Mouse (Mus musculus) erythroblast, embryonic 14.5 days (primary cell): Measurements from ENCODE around the gene Btbd19. TPM values are rescaled to one million over a fixed set of nuclear protein-coding genes. Genes with fewer than 3 reads are reported as not detected.

Experiments
- H3K27me3 ChIP-seq: 2 replicates; pipeline ENCODE4 v1.6.1; 2012; ENCODE audit warnings: inconsistent platforms; ENCODE audit not compliant: control insufficient read depth
- H3K36me3 ChIP-seq: 2 replicates; pipeline ENCODE4 v1.6.1; 2012; ENCODE audit warnings: mild to moderate bottlenecking, inconsistent platforms; ENCODE audit not compliant: control insufficient read depth
- H3K4me1 ChIP-seq: 2 replicates; pipeline ENCODE4 v1.6.1; 2012; ENCODE audit warnings: inconsistent platforms; ENCODE audit not compliant: control insufficient read depth
- H3K4me3 ChIP-seq: replicated peaks from 2 replicates; pipeline ENCODE3; 2012; ENCODE audit warnings: moderate library complexity, mild to moderate bottlenecking, inconsistent platforms
- H3K9me3 ChIP-seq: 2 replicates; pipeline ENCODE4 v1.6.1; 2012; ENCODE audit warnings: low read length, inconsistent platforms, mixed read lengths; ENCODE audit not compliant: control insufficient read depth
- GATA1 ChIP-seq: IDR thresholded peaks from 2 replicates; pipeline ENCODE4 v1.6.1; 2012; ENCODE audit warnings: low read length, inconsistent platforms, mixed read lengths
- TAL1 ChIP-seq: IDR thresholded peaks from 3 replicates; pipeline ENCODE4 v1.6.1; 2012; ENCODE audit warnings: low read length, inconsistent platforms, mixed read lengths
- polyA plus RNA-seq: library from polyadenylated mRNA; stranded (reverse); fragments of >175 nt; gene quantifications from 2 replicates; pipeline ENCODE4 v1.2.3, GENCODE M21; 2012

Btbd19 gene
- 0.12 and 0.28 TPM in 2 replicates for polyA plus RNA-seq

DNA sequence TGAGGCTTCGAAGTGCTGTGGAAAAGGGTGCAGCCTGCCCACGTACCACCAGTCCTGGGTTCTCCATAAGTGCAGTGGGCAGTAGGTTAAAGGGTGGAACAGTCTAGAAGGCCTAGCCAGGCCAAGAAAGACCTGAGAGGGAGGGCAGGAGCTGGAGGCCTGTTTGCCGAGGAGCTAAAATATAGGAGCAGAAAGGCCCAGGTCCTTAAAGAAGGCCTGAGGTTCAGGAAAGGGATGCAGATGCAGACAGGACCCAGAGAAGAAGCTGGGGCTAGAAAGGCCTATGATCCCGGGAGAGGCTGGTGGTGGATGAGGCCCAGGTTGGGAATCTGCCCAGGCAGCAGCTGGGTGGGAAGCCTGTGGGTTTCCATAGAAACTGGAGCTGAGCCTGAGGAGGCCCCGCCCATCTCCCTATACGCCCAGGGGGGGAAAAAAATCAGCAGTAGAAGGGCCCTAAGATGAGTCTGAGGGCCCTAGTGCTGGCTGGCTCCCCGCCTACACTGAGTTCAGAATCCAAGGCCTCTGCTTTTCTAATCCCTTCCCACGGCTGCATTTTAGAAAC lies at the start of gene Btbd19:
Btbd19 (minus strand) TSS at position 378 of the 562 bp plus-strand sequence.
- no peaks in the 10 kb centered on the region for H3K9me3 ChIP-seq
- no peak for TF ChIP-seq GATA1
- TF ChIP-seq TAL1, result no peak
- H3K36me3 ChIP-seq, result peaks cover 12% of the 10 kb centered on the region
- peak within 1 kb of the TSS; percentile 14 for H3K4me3 ChIP-seq
- H3K4me1 ChIP-seq, result peaks cover 45% of the 10 kb centered on the region
- H3K27me3 ChIP-seq, result no peaks in the 10 kb centered on the region

DNA sequence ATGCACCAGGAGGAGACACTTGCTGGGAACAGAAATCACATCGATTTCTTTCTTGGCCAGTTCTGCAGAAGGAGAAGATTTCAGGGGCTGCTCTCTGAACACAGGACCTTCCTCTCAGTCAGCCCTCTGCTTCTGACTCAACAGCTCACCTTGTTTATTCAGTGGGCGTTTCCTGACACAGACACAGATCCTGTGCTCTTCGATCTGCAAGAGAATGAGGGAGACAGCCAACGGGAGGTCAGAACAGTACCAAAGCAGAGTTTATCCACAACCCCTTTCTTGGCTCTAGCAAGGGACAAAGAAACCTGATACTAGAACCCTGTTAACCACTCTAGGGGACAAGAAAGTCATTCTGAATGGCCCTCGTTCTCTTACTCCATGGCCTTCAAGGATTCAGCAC lies 44.4 kb upstream of the Btbd19 start:
- TF ChIP-seq TAL1 (no peak), GATA1 (no peak)
- Histone ChIP-seq H3K27me3 (no peaks in the 10 kb centered on the region), H3K4me1 (no peaks in the 10 kb centered on the region; the same call in 1 of the 2 replicates), H3K36me3 (peaks cover 100% of the 10 kb centered on the region), H3K9me3 (no peaks in the 10 kb centered on the region), H3K4me3 (no peak overlapping the region)

DNA sequence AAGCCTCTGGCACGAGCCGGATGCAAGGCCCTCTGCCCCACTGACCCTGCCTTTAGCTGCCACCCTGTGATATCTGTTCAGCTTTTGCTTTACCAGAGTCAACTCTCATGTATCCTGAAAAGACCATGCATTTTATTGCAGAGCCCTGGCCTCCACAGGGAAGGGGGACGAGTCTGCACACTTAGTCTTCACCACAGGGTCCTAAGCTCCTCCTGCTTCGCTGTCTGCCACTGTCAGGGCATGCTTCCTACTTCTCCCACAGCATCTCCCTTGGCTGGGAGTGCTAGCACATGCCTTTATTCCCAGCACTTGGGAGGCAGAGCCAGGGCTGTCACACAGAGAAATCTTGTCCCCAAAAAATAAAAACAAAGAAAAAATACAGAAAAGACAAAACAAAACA lies 35.7 kb upstream of the Btbd19 start:
- Histone ChIP-seq H3K4me1 (peaks cover 5% of the 10 kb centered on the region), H3K27me3 (no peaks in the 10 kb centered on the region), H3K4me3 (no peak overlapping the region), H3K36me3 (peaks cover 78% of the 10 kb centered on the region), H3K9me3 (no peaks in the 10 kb centered on the region)
- no peak for TF ChIP-seq GATA1
- no peak for TF ChIP-seq TAL1

DNA sequence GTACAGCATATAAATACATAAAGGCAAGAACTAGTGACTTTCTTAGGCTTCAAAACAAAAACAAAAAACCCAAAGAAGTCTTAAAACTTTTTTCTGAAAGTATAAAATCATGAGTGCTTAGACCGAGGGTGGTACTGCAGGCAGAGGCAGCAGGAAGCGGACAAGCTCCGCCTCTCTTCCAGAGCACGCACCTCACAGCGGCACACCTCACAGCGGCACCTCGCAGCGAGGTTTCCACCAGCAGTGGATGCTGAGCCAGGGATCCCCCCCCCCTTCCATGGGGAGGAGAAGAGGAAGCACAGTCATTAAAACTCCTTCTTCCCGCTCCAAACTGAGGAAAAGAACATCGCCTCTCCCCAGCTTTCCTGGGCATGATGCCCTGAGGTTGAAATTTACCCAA lies 34.1 kb upstream of the Btbd19 start:
- Histone ChIP-seq H3K4me3 (no peak overlapping the region), H3K36me3 (peaks cover 72% of the 10 kb centered on the region), H3K9me3 (no peaks in the 10 kb centered on the region), H3K27me3 (no peaks in the 10 kb centered on the region), H3K4me1 (peaks cover 13% of the 10 kb centered on the region)
- TF ChIP-seq TAL1, result no peak
- no peak for TF ChIP-seq GATA1

DNA sequence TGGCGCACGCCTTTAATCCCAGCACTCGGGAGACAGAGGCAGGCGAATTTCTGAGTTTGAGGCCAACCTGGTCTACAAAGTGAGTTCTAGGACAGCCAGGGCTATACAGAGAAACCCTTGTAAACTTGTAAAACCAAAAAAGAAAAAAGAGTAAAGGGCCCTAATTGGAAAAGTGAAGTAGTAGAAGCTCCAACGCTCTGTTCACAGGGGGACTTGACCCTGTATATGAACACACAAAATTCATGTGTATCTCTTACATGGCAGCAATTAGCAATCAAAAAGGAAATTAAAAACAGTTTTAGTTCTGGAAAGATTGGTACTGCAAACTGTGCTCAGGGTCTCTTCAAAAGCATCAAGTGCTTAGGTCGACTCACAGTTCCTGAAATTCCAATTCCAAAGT lies 30.8 kb upstream of the Btbd19 start:
- no peaks in the 10 kb centered on the region for H3K9me3 ChIP-seq
- H3K4me1 ChIP-seq, result peaks cover 36% of the 10 kb centered on the region
- H3K36me3 ChIP-seq, result peaks cover 71% of the 10 kb centered on the region
- no peaks in the 10 kb centered on the region for H3K27me3 ChIP-seq
- H3K4me3 ChIP-seq, result peak overlapping the region; percentile 94
- no peak for TF ChIP-seq GATA1
- TF ChIP-seq TAL1, result no peak

DNA sequence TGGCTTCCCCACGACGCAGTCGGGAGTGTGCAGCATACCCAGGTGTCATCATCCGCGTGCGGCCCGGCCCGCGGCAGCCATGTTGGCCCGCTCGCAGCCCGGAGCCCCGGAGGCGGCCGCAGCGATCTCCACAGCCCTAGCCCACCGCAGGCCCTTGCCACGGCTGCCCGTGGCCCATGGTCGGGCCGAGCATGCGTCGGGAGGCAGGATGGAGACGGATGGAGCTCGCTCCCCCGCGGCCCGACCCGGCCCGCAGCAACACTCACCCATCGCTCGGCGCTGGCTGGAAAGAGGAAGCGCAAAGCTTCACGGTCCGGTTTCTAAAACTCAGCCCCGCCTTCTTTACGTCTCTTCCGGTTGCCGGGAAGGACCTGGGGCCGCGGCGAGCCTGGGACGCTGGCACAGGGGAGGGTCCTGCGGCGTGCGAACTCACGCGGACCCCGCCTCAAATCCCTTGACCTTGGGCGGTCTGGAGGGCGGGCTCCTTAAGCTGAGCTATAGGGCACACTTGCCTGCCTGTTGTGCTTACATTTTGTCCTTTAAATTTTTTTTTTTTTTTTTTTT lies 30.3 kb upstream of the Btbd19 start, which contains the start of gene Rps8:
Rps8 (minus strand) TSS at position 452 of the 564 bp plus-strand sequence.
- H3K4me3 ChIP-seq, result peak within 1 kb of the TSS; percentile 94
- no peaks in the 10 kb centered on the region for H3K9me3 ChIP-seq
- TF ChIP-seq TAL1 (no peak), GATA1 (no peak)
- H3K27me3 ChIP-seq, result no peaks in the 10 kb centered on the region
- peaks cover 71% of the 10 kb centered on the region for H3K36me3 ChIP-seq
- H3K4me1 ChIP-seq, result peaks cover 38% of the 10 kb centered on the region

DNA sequence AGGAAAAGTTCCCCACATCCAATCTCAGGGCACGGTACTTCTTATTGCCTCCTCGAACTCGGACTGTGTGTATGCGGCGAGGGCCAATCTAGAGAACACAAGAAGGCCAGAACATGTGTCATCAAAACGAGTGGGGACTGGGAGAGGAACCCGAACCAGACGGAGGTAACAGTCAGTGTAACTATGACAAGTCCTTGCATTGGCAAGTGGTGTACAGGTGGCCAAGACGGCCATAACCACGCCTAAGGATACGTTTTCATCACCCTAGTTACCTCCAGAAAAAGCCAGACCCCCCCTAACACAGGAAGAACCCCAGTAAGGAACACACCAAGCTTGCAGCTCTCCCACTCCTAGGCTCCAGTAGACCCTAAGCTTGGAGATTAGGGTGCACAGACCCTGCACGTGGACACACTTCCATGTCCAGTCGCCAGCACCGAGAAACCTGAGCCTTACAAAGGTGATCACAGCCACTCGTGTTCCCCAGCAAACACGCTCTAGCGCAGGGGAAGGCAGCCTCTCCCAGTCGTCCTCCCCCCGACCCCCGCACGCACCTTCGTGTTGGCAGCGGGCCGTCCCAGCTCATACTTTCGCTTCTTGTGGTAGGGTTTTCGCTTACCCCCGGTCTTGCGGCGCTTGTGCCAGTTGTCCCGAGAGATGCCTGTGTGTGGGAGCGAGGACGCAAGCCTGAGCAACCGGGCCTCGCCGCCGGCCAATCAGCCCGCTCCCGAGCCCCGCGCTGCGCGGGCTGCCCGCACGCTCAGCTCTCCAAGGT lies 29.7 kb upstream of the Btbd19 start:
- Histone ChIP-seq H3K9me3 (no peaks in the 10 kb centered on the region), H3K4me3 (peak overlapping the region; percentile 94), H3K4me1 (peaks cover 41% of the 10 kb centered on the region), H3K27me3 (no peaks in the 10 kb centered on the region), H3K36me3 (peaks cover 71% of the 10 kb centered on the region)
- TF ChIP-seq GATA1 (no peak), TAL1 (no peak)

DNA sequence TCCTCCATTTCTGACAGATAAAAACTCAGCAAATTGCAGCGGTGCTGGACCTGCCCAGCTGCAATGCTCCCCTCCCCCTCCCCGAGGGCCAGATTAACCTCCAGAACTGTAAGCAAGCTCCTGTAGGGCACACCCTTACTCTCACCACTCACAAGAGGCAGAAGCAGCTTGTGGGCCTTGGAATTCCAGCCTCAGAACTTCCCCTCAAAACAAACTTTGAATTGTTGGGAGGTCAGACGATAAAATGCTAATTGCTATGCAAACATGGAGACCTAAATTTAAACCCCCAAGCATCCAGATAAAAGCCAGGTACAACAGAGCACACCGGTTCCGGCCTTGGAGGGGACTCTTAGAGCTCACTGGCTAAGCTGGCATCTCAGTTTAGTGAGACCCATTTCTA lies 27.2 kb upstream of the Btbd19 start:
- Histone ChIP-seq H3K4me3 (peak overlapping the region; percentile 2), H3K9me3 (no peaks in the 10 kb centered on the region), H3K27me3 (no peaks in the 10 kb centered on the region), H3K36me3 (peaks cover 77% of the 10 kb centered on the region), H3K4me1 (peaks cover 41% of the 10 kb centered on the region)
- TF ChIP-seq TAL1 (no peak), GATA1 (no peak)

DNA sequence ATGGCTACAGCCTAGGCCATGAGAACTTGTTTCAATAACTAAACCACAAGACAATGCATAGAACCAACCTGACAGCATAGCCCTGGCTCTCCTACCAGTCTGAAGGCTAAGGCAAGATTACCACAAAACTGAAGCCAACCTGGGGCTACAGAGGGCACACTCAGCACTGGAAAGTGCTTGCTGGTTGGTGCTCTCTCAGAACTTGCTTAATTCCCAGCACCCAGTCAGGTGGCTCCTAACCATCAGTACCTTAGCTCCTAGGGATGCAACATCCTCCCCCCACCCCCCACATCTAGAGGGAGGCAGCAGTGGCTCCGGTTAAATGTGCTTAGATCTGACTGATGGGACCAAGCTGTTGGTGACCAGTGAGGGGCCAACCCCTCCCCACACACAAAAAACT lies 25.9 kb upstream of the Btbd19 start:
- peaks cover 42% of the 10 kb centered on the region for H3K4me1 ChIP-seq
- H3K27me3 ChIP-seq, result no peaks in the 10 kb centered on the region
- no peaks in the 10 kb centered on the region for H3K9me3 ChIP-seq
- peaks cover 78% of the 10 kb centered on the region for H3K36me3 ChIP-seq
- no peak overlapping the region for H3K4me3 ChIP-seq
- no peak for TF ChIP-seq TAL1
- no peak for TF ChIP-seq GATA1
